Mouse (Mus musculus) megakaryocyte progenitor cell, adult 5-6 weeks (primary cell): Measurements from ENCODE around the gene Vmn1r39. TPM values are rescaled to one million over a fixed set of nuclear protein-coding genes. Genes with fewer than 3 reads are reported as not detected.
A peak's percentile ranks its signal among the peaks of the same experiment; 100 is the strongest.
"Not testable (repeated sequence)": the region's sequence is repeated elsewhere in the genome, so short reads cannot be mapped to it uniquely, and the experiment has no call there.

Source experiments
- ATAC-seq: replicated peaks from 2 replicates; pipeline ENCODE4 v1.8.0; 2016; ENCODE audit warnings: mild to moderate bottlenecking, moderate TSS enrichment, inconsistent platforms; ENCODE audit not compliant: poor library complexity
- total RNA-seq, 2 experiments: library from RNA; stranded (forward) in 1 of 2; stranded (reverse) in 1 of 2; fragments of 157-497, 149-512 nt in 1 of 2; fragments of 200-1000 nt in 1 of 2; gene quantifications; 2 replicates each; pipeline versions ENCODE4 v1.2.3 to v1.2.4; 2015 to 2017

The Vmn1r39 gene
- total RNA-seq (2015): not detected in 2 replicates
- total RNA-seq (2017): not detected in 2 replicates

DNA sequence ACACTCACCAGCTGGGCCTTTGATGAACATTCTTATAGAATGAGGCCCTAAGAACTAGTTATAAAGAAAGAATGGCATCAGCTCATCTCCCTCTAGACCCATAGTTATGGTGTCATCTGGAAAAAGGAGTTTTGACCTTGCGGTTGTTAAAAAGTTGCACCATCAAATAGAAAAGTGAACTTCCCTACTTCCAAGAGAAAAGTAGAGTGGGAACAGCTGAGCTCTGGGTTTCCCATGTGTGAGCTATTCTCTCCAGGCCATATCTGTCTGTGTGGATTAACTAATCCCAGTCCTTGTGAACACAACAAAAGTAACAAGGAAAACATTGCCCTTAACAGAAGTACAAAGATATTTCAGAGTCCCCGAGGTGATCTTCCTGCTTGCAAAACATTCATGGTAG, at the start of gene Vmn1r39:
Vmn1r39 (minus strand) TSS at position 101 of the 400 bp plus-strand sequence.
- ATAC-seq: no peak

- no peak for ATAC-seq
Measured at GRCm38 (mm10) chr6:66859391-66859790, 49.0 kb upstream of the Vmn1r39 start.

DNA sequence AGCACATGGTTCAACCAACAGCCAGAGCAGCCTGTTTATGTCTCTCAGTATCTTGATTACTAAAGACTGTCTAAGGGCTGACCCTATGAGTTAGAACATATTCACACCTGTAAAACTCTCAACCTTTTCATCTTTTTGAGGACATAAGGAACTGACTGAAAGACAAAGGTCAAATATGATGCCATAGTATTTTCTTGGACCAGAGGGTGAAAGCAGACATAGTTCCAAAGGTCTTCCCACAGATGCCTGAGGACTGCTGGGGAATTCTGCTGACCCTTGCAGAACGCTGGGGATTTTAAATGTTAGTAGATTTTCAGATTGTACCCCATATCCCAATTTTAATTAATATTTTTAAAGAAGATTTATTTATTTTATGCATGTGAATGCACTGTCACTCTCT, 47.9 kb upstream of the Vmn1r39 start:
- ATAC-seq: no peak

GRCm38 (mm10) chr6:66856236-66856635, 45.8 kb upstream of the Vmn1r39 start:
- ATAC-seq: no peak

- ATAC-seq: 0 out of 2 replicates have a peak, but pooled peaks have one; percentile 26
Measured at GRCm38 (mm10) chr6:66848936-66849335, 38.5 kb upstream of the Vmn1r39 start.

DNA sequence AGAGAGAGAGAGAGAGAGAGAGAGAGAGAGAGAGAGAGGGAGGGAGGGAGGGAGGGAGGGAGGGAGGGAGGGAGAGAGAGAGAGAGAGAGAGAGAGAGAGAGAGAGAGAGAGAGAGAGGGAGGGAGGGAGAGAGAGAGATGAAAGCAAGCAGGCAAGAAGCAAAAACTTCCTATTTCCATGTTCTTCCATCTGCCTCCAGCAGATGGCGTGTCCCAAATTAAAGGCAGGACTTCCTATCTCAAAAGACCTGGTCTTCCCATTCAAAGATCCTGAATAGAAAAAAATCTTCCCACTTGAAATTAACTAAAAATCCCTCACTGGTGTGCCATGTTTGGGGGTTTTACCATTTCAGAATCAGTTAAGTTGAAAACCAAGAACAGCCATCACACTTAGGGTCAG, 30.2 kb upstream of the Vmn1r39 start:
- ATAC-seq: peak; percentile 70

GRCm38 (mm10) chr6:66836932-66837331, 26.5 kb upstream of the Vmn1r39 start:
- ATAC-seq: peak; percentile 63; the same call in 1 of the 2 replicates

GRCm38 (mm10) chr6:66806311-66806710, 4.1 kb downstream of the Vmn1r39 start:
- no peak for ATAC-seq

DNA sequence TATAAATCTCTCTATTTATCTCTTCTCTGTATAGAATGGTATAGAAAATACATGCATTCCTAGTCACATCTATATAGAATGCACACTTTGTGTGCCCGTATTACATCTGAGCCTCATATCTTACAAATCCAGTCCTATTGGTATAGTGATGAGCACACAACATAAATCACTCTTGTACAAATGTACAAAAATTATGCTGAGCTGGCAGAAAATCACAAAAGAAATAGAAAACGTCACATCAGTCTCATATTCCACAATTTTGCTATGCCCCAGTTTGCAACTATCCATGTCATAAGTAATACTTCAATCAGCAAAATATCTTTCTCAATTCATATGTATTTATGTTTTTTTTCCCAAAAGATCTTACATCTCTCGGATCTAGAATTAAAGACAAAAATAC, 4.7 kb downstream of the Vmn1r39 start:
- ATAC-seq: no peak

DNA sequence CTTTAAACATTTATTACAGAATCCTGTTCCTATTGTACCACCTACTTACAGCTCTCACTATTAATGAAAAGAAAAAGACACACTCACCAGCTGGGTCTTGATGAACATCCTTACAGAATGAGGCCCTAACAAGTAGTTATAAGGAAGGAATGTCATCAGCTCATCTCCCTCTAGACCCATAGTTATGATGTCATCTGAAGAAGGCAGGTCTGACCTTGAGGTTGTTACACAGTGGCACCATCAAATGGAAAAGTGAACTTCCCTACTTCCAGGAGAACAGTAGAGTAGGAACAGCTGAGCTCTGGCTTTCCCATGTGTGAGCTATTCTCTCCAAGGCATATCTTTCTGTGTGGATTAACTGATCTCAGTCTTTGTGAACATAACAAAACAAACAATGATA, 27.9 kb downstream of the Vmn1r39 start, which contains the start of gene Vmn1r38:
Vmn1r38 (minus strand) TSS at position 101 of the 400 bp plus-strand sequence.
- ATAC-seq: not testable (repeated sequence)

Other genes with a start within 250 kb of the Vmn1r39 start
- not detected in 2 replicates for gene Vmn1r33, start 192.3 kb downstream of the Vmn1r39 start, total RNA-seq (2015)
- not detected in 2 replicates for gene Vmn1r33, start 192.3 kb downstream of the Vmn1r39 start, total RNA-seq (2017)
- not detected in 2 replicates for gene Vmn1r34, start 166.7 kb downstream of the Vmn1r39 start, total RNA-seq (2015)
- gene Vmn1r34, start 166.7 kb downstream of the Vmn1r39 start, total RNA-seq (2017): not detected in 2 replicates
- not detected in 2 replicates for gene Vmn1r35, start 124.7 kb downstream of the Vmn1r39 start, total RNA-seq (2015)
- gene Vmn1r35, start 124.7 kb downstream of the Vmn1r39 start, total RNA-seq (2017): not detected in 2 replicates
- not detected in 2 replicates for gene Vmn1r36, start 91.4 kb downstream of the Vmn1r39 start, total RNA-seq (2015)
- gene Vmn1r36, start 91.4 kb downstream of the Vmn1r39 start, total RNA-seq (2017): not detected in 2 replicates
- gene Vmn1r37, start 81.2 kb downstream of the Vmn1r39 start, total RNA-seq (2015): not detected in 2 replicates
- not detected in 2 replicates for gene Vmn1r37, start 81.2 kb downstream of the Vmn1r39 start, total RNA-seq (2017)
- not detected in 2 replicates for gene Vmn1r38, start 28.0 kb downstream of the Vmn1r39 start, total RNA-seq (2015)
- not detected in 2 replicates for gene Vmn1r38, start 28.0 kb downstream of the Vmn1r39 start, total RNA-seq (2017)
- gene Gng12, start 85.8 kb upstream of the Vmn1r39 start, total RNA-seq (2015): 190 and 214 TPM in 2 replicates
- 115 and 154 TPM in 2 replicates for gene Gng12, start 85.8 kb upstream of the Vmn1r39 start, total RNA-seq (2017)
- 50.6 and 58.0 TPM in 2 replicates for gene Gadd45a, start 226.8 kb upstream of the Vmn1r39 start, total RNA-seq (2015)
- 40.4 and 64.3 TPM in 2 replicates for gene Gadd45a, start 226.8 kb upstream of the Vmn1r39 start, total RNA-seq (2017)